Mouse (Mus musculus) heart, embryonic 15.5 days (tissue): ENCODE data around the gene Mtrex. TPM values are rescaled to one million over a fixed set of nuclear protein-coding genes. Genes with fewer than 3 reads are reported as not detected.

Source experiments
- ATAC-seq: fragments of 200-750 bp; cut with Nextera tagmentation; replicated peaks from 2 replicates; pipeline ENCODE4 v1.8.0; 2017; ENCODE audit warnings: low read depth, moderate TSS enrichment; ENCODE audit not compliant: insufficient number of reproducible peaks, insufficient read depth, low FRiP score
- H3K27ac ChIP-seq: fragments of 300-500 bp; sonication (generic); 2 replicates; pipeline ENCODE4 v1.5.1; 2015; ENCODE audit warnings: mild to moderate bottlenecking, inconsistent platforms
- H3K27me3 ChIP-seq: fragments of 300-500 bp; sonication (generic); 2 replicates; pipeline ENCODE4 v1.6.1; 2015; ENCODE audit warnings: inconsistent platforms
- H3K36me3 ChIP-seq: fragments of 300-500 bp; sonication (generic); 2 replicates; pipeline ENCODE4 v1.6.1; 2015; ENCODE audit warnings: mild to moderate bottlenecking, inconsistent platforms
- H3K4me1 ChIP-seq: fragments of 300-500 bp; sonication (generic); replicated peaks from 2 replicates; pipeline ENCODE4 v1.6.1; 2015; ENCODE audit warnings: inconsistent platforms
- H3K4me2 ChIP-seq: fragments of 300-500 bp; sonication (generic); 2 replicates; pipeline ENCODE4 v1.6.1; 2015; ENCODE audit warnings: inconsistent platforms, mild to moderate bottlenecking, moderate library complexity
- H3K4me3 ChIP-seq: fragments of 300-500 bp; sonication (generic); 2 replicates; pipeline ENCODE4 v1.5.1; 2015; ENCODE audit warnings: mild to moderate bottlenecking, inconsistent platforms
- H3K9ac ChIP-seq: fragments of 300-500 bp; sonication (generic); 2 replicates; pipeline ENCODE4 v1.6.1; 2015; ENCODE audit warnings: mild to moderate bottlenecking, inconsistent platforms
- H3K9me3 ChIP-seq: fragments of 300-500 bp; sonication (generic); replicated peaks from 2 replicates; pipeline ENCODE4 v1.6.1; 2016; ENCODE audit warnings: inconsistent platforms
- WGBS: fragments of 180-500 bp; shearing (Covaris S2); methylation state at CpG from one replicate; pipeline ENCODE4 v1.1.7; 2015; ENCODE audit warnings: mixed read lengths; 5-methylcytosine and 5-hydroxymethylcytosine counted together
- polyA plus RNA-seq: library from polyadenylated mRNA; unstranded; fragments of >200 nt; fragmentation: Nextera tagmentation; extraction: Ambion mirVana; gene quantifications from 2 replicates; pipeline ENCODE4 v1.2.1, GENCODE M21; 2015

Gene Mtrex
- polyA plus RNA-seq, 1 experiment from 2014 or later, result 38.1 TPM

DNA sequence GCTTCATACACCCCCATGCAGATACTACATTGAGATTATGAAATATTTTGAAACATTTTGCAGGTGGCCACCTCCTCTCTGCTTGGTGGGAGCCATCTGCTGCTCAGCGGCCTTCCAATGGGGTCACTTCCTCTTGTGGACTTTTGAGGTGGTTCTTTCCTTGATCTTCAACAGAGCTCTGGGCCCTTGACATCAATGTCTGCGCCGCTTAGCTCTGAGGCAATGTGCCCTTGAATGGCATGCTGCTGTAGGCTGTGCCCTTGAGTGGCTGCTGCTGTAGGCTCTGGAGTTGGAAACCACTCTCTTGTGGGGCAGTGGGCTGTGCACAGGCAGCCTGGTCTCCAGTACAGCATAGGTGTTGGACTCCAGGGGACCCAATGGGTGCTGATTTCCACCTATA is 81.3 kb downstream of the Mtrex start:
- no peak for ATAC-seq
- H3K4me3 ChIP-seq, result no peak overlapping the region
- H3K4me1 ChIP-seq, result no peaks in the 10 kb centered on the region
- peaks cover 16% of the 10 kb centered on the region for H3K36me3 ChIP-seq
- no peaks in the 10 kb centered on the region for H3K27me3 ChIP-seq
- H3K4me2 ChIP-seq, result no peak overlapping the region
- WGBS, result 97% methylated on average over 3 of the region's 3 CpGs
- no peak overlapping the region for H3K9ac ChIP-seq
- no peak overlapping the region for H3K27ac ChIP-seq
- H3K9me3 ChIP-seq, result no peaks in the 10 kb centered on the region

DNA sequence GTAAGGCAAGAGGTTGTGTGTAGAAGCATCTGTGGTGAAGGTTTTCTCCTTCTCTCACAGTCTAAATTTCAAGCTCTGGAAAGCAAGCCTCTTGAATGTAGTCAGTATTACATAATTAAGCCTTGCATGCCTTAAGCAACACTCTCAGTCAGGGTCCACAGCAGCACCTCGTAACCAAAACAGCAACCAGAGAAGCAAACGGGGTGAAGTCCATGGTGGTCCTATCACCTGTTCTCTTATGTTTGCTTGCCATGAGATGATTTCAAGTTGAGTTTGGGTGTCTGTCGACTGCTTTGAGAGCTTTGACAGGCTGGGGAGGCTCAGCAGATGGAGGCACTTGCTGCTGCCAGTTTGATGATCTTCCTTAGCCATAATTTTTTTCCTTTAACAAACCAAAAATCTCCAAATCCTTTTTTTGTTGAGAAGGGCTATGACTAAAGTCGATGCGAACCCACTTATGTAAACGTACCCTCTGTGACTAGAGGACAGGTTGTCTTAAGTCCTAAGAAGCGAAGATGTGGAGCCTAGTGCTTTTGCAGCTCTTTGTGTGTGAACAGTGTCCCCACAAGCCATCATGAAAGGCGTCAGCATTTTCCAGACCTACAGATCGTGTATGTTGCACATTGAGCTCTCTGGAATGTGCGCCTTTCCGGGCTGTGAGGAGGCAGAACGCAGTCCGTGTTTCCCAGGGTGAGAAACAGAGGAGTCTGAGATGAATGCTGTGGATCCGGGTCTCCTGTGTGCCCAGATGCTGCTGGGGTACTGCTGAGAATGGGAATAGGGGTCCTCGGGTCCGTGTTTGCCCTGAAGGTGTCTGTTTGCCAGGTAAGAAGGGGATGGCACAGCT is 86.7 kb downstream of the Mtrex start:
- Histone ChIP-seq H3K9ac (no peak overlapping the region), H3K4me3 (no peak overlapping the region), H3K27ac (no peak overlapping the region), H3K27me3 (no peaks in the 10 kb centered on the region), H3K4me1 (no peaks in the 10 kb centered on the region), H3K9me3 (no peaks in the 10 kb centered on the region), H3K36me3 (peaks cover 14% of the 10 kb centered on the region), H3K4me2 (no peak overlapping the region)
- ATAC-seq, result no peak
- WGBS, result 86% methylated on average over 16 of the region's 16 CpGs

DNA sequence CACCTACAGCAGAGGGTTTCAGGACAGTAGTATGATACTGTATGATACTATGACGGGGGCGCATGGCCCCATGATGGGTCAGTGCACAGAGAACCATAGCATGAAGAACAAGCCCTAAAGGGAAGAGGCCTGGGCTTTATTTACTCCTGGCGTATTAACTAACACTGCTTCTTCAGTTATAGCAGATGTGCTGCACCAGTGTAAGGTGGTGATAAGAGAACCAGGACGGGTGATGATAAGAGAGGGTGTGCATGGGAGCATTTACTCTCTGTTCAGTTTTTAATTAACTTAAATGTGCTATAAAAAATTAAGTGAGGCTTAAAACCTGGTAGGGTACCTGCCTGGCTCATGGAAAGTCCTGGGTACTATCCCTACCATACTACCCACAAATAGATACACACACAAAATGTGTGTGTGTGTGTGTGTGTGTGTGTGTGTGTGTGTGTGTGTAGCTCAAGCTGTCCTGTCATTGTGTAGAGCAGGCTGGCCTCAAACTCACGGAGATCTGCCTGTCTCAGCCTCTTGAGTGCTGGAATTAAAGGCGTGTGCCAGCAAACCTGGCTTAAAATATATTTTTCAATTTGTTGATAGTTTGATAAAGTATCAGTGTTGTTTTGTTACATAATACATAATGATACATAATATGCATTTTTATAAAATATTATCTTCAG is 88.5 kb downstream of the Mtrex start:
- no peak overlapping the region for H3K4me3 ChIP-seq
- 88% methylated on average over 6 of the region's 6 CpGs for WGBS
- no peak overlapping the region for H3K27ac ChIP-seq
- H3K4me1 ChIP-seq, result peaks cover 7% of the 10 kb centered on the region
- no peaks in the 10 kb centered on the region for H3K27me3 ChIP-seq
- no peaks in the 10 kb centered on the region for H3K9me3 ChIP-seq
- H3K9ac ChIP-seq, result no peak overlapping the region
- no peak for ATAC-seq
- H3K4me2 ChIP-seq, result no peak overlapping the region
- peaks cover 5% of the 10 kb centered on the region; the same call in 1 of the 2 replicates for H3K36me3 ChIP-seq

DNA sequence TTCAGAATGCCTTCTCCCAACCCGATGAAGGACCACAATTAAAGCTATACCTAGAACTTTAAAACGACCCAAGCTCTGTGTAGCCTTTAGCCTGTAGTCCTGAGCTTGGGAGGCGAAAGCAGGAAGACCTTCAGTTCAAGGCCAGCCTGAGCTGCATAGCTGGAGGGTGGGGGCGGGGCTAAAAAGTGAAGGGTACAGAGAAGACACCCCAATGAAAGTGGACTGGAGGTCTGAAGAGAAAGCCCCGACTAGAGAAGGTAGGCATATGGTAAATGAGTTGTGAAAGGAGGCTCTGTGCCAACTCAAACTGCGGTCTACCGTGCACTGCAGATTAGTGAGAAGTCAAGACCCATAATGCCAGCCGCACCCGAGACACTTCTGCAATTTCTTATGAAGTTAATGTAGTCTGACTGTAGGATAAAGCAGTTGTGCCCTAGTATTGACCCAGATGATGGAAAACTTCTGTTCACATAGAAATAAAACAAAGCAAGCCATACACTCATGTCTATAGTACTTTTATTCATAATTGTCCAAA is 89.5 kb downstream of the Mtrex start:
- 79% methylated on average over 9 of the region's 9 CpGs for WGBS
- no peak for ATAC-seq

DNA sequence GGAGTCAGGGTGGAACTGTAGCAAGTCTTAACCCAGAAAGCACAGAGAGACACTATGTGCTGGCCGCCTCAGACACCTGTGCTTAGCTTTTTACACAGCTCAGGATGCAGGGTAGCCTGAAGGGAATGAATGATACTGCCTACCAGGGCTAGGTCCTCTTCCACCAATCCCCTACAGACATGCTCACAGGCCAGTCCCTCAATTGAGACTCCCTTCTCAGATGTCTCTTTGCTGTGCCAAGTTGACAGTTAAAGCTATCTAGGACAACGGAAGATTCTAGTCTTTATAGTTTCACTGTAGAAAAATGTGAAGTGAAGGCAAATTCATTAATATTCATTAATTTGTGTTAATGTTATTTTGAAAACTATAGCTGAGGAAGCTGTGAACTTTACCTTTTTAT is 90.2 kb downstream of the Mtrex start:
- Histone ChIP-seq H3K36me3 (no peaks in the 10 kb centered on the region), H3K9ac (no peak overlapping the region), H3K9me3 (no peaks in the 10 kb centered on the region), H3K27me3 (no peaks in the 10 kb centered on the region), H3K27ac (no peak overlapping the region), H3K4me3 (no peak overlapping the region), H3K4me1 (peaks cover 7% of the 10 kb centered on the region), H3K4me2 (no peak overlapping the region)
- ATAC-seq, result no peak
- 87% methylated on average over 2 of the region's 2 CpGs for WGBS

More for the DNA sequence above, 89.5 kb downstream of the Mtrex start:
- H3K9me3 ChIP-seq, result no peaks in the 10 kb centered on the region
- no peak overlapping the region for H3K4me3 ChIP-seq
- H3K4me2 ChIP-seq, result no peak overlapping the region
- peaks cover 5% of the 10 kb centered on the region; the same call in 1 of the 2 replicates for H3K36me3 ChIP-seq
- H3K9ac ChIP-seq, result no peak overlapping the region
- H3K27ac ChIP-seq, result no peak overlapping the region
- no peaks in the 10 kb centered on the region for H3K27me3 ChIP-seq
- peaks cover 7% of the 10 kb centered on the region for H3K4me1 ChIP-seq

DNA sequence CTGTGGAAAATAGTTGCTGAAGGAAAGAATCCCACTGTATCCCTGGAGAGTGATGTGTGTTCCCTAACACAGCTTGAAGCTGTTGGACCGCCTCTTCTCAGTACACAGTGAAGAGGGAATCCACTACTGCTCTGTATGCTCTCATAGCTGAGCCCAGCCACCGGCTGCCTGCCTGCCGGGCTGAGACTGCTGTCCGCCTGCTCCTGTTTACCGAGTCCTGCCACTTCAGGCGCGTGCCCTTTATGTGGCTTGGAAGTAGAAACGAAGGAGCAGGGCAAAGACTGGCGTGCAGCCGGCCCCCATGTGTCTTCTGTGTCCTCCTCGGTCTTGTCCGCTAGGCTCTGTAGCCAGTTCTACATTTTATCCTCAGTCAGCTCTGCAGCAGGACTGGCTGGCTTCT is 92.1 kb downstream of the Mtrex start:
- Histone ChIP-seq H3K9me3 (no peaks in the 10 kb centered on the region), H3K4me1 (peaks cover 7% of the 10 kb centered on the region), H3K27me3 (no peaks in the 10 kb centered on the region), H3K9ac (peak overlapping the region; percentile 10; the same call in 1 of the 2 replicates), H3K4me3 (no peak overlapping the region), H3K27ac (0 out of 2 replicates have a peak overlapping the region, but pooled peaks have one; percentile 7), H3K4me2 (peak overlapping the region; percentile 44), H3K36me3 (no peaks in the 10 kb centered on the region)
- no peak; the same call in 1 of the 2 replicates for ATAC-seq
- 32% methylated on average over 12 of the region's 12 CpGs for WGBS

DNA sequence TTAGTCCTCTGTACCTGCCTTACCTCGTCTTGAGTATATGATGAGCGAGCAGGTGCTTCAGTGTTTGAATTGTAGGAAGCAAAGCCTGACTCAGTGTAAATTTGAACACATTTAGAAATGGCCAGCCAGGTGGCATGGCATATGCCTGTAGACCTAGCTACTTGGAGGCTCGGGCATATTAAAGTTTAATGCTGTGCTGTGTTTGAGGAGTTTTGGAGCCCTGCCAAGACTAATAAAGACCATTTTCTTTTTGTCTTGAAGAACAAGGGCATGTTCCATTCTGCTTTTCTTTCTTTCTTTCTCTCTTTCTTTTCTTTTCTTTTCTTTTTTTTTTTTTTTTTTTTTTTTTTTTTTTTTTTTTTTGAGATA is 93.3 kb downstream of the Mtrex start:
- WGBS, result 76% methylated on average over 3 of the region's 3 CpGs
- peaks cover 7% of the 10 kb centered on the region for H3K4me1 ChIP-seq
- no peak overlapping the region for H3K4me2 ChIP-seq
- no peak overlapping the region for H3K27ac ChIP-seq
- H3K36me3 ChIP-seq, result no peaks in the 10 kb centered on the region
- H3K9ac ChIP-seq, result no peak overlapping the region
- H3K27me3 ChIP-seq, result no peaks in the 10 kb centered on the region
- no peak overlapping the region for H3K4me3 ChIP-seq
- no peak for ATAC-seq
- no peaks in the 10 kb centered on the region for H3K9me3 ChIP-seq

DNA sequence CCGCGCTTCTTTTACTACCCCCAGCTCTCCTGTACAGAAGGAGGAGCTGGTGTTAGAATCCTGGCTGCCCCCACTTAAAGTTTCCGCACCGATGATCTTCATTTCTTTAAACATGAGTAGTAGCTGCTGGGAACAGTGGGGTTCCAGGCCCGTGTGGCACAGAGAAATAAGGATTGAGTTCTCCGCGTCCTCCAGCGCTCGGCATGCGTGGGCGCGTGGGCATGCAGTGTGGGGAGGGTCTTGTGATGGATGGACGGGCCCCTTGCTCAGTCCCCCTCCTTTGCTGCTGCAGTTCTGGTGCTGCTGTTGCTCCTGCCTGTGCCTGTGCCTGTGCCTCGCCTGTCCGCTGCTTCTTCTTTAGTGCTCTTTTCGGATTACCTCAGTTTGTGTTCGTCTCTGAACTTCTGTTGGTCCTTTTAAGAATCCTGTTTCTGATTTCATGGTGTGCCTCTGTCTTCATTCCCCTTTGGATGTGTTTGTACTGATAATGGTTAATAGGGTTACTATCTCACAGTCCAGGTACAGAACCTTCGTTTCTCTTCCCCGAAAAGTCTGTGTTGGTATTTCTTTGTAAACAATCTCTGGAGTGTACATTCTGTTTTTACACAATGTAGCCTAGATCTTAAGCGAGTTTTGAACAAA is 93.8 kb downstream of the Mtrex start:
- peaks cover 7% of the 10 kb centered on the region for H3K4me1 ChIP-seq
- 79% methylated on average over 20 of the region's 20 CpGs for WGBS
- no peaks in the 10 kb centered on the region for H3K27me3 ChIP-seq
- H3K27ac ChIP-seq, result no peak overlapping the region
- H3K9ac ChIP-seq, result no peak overlapping the region
- H3K4me2 ChIP-seq, result no peak overlapping the region
- no peaks in the 10 kb centered on the region for H3K9me3 ChIP-seq
- H3K36me3 ChIP-seq, result no peaks in the 10 kb centered on the region
- no peak overlapping the region for H3K4me3 ChIP-seq
- ATAC-seq, result no peak

DNA sequence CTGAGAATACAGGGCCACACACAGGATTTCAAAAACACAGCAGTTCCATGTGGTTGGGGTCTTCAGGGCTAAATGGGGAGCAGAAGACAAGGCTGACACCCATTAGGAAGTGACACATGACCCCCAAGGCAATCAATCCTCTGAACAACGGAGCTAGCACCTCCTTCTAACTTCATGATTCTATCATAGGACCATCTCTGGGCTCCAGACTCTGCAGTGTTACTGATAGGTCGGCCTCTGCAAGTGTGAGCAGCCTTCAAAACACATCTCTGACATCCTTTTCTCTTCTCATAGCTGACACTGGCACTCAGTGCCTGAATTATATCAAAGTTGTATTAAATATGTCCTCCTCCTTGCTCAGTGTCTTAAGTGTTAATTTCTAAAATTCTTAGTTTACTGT is 94.6 kb downstream of the Mtrex start:
- ATAC-seq, result no peak
- no peak overlapping the region for H3K4me2 ChIP-seq
- no peak overlapping the region for H3K4me3 ChIP-seq
- H3K9me3 ChIP-seq, result no peaks in the 10 kb centered on the region
- no peak overlapping the region for H3K9ac ChIP-seq
- H3K36me3 ChIP-seq, result no peaks in the 10 kb centered on the region
- 45% methylated on average over 2 of the region's 2 CpGs for WGBS
- H3K4me1 ChIP-seq, result peaks cover 7% of the 10 kb centered on the region
- H3K27ac ChIP-seq, result no peak overlapping the region
- no peaks in the 10 kb centered on the region for H3K27me3 ChIP-seq

DNA sequence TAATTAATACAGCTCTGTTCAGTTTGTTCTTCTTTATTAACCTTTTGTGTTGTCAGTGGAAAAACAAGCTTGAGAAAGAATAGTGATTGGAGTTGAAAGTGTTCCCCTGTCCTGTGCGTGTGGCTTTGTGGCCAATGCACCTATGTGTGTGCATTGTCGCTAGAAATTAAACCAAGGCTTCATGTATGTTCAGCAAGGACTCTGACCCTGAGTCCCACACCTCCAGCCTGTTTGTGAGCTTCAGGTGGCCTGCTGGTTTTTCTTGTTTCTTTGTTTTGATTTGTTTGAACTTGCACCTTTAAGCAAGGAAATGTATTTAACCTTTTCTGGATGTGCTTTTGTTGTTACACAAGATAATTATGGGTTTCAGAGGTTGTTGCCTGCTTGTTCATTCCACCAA is 97.6 kb downstream of the Mtrex start:
- Histone ChIP-seq H3K27me3 (no peaks in the 10 kb centered on the region), H3K9ac (no peak overlapping the region), H3K36me3 (no peaks in the 10 kb centered on the region), H3K4me1 (no peaks in the 10 kb centered on the region; the same call in none of the 2 replicates), H3K27ac (no peak overlapping the region), H3K4me3 (no peak overlapping the region), H3K9me3 (no peaks in the 10 kb centered on the region), H3K4me2 (no peak overlapping the region)
- WGBS, result 89% methylated on average over 2 of the region's 2 CpGs
- no peak for ATAC-seq

DNA sequence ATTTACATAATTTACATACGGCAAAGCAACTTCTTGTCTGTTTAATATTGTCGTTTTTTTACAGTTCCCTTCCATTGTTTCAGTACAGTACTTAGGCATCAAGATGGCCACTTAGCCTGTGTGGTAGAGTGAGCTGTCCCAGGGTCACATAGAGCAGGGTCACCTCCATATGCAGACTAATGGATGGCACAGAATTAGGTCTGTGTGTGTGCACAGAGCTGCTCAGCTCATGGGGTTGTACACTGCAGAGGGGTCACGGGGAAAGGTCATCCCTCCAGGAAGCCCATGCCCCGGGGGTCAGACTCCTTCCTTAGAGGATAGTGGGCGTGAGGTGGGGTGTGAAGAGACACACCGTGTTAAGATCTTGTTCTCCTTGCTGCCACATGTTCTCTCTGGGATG is 101.7 kb downstream of the Mtrex start:
- H3K4me2 ChIP-seq, result no peak overlapping the region
- no peaks in the 10 kb centered on the region for H3K27me3 ChIP-seq
- H3K27ac ChIP-seq, result no peak overlapping the region
- ATAC-seq, result no peak
- no peaks in the 10 kb centered on the region for H3K36me3 ChIP-seq
- H3K9me3 ChIP-seq, result no peaks in the 10 kb centered on the region
- no peak overlapping the region for H3K4me3 ChIP-seq
- peaks cover 11% of the 10 kb centered on the region for H3K4me1 ChIP-seq
- 68% methylated on average over 6 of the region's 6 CpGs for WGBS
- no peak overlapping the region for H3K9ac ChIP-seq
